8 mouse cellular contexts compared by ENCODE assay signal in the genomic region with DNA sequence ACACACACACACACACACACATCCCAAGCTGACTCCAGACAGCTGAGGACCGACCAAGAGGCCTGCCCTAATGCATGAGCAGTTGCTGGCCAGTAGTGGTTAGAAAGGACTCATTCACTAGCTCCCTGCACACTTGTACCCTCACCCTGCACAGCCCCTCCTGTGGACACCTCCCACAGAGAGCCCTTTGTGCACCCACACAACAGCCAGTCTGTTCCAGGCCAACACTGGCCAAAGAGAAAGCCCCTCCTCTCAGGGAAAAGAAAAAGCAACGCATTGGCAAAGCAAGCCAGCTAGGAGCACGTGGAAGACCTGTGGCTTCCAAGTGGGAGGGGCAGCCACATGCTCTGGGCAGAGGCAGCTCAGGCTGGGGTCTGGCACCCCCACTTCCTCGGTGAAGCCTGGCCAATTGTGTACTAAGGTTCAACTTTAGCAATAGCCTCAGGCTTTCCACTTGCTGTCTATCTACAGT. TPM values are rescaled to one million over a fixed set of nuclear protein-coding genes. Genes with fewer than 3 reads are reported as not detected.
DNase-seq lines count a peak whose midpoint lies in the region; ATAC-seq lines count a peak whose summit lies in the region.

No protein-coding gene starts in this region.

- no peaks in the 10 kb centered on the region for H3K27me3 ChIP-seq in embryonic facial prominence, embryonic 10.5 days (replicated peaks; ENCODE audit: low read depth, poor library complexity, severe bottlenecking)
- H3K27me3 ChIP-seq in intestine, embryonic 14.5 days (replicated peaks; ENCODE audit: control insufficient read depth, insufficient read depth, low read length): no peaks in the 10 kb centered on the region
- no peaks in the 10 kb centered on the region for H3K27me3 ChIP-seq in midbrain, embryonic 11.5 days (ENCODE audit: control insufficient read depth, insufficient read depth, low read length)

- H3K4me3 ChIP-seq in embryonic facial prominence, embryonic 10.5 days: peak overlapping the region; percentile 87
- H3K4me3 ChIP-seq in intestine, embryonic 14.5 days (ENCODE audit: low read depth, low read length): no peak overlapping the region
- H3K4me3 ChIP-seq in midbrain, embryonic 11.5 days (ENCODE audit: low read depth, low read length): no peak overlapping the region

- peak; percentile 12; the same call in 1 of the 2 replicates for ATAC-seq in intestine, embryonic 14.5 days (replicated peaks; ENCODE audit: low FRiP score, low TSS enrichment, low read depth)
- ATAC-seq in midbrain, embryonic 11.5 days (ENCODE audit: low FRiP score): peak; percentile 50
- no peak for ATAC-seq in monocyte, adult 5-6 weeks (replicated peaks; ENCODE audit: insufficient number of reproducible peaks, low FRiP score, low TSS enrichment, poor library complexity, severe bottlenecking)

- H3K4me2 ChIP-seq in intestine, embryonic 14.5 days (ENCODE audit: low read length): no peak overlapping the region
- H3K4me2 ChIP-seq in midbrain, embryonic 11.5 days: no peak overlapping the region

- DNase-seq in adrenal gland, postnatal 25 days: peak; percentile 54
- peak; percentile 44 for DNase-seq in embryonic facial prominence, embryonic 10.5 days (ENCODE audit: low spot score)
- peak; percentile 64 to 75 for DNase-seq in gastrocnemius, postnatal 36 days
- no peak for DNase-seq in intestine, embryonic 14.5 days (ENCODE audit: low spot score)
- DNase-seq in left cerebral cortex, adult 18-20 months (ENCODE audit: low spot score in 2 of 2): peak; percentile 46 to 68
- peak; percentile 85 for DNase-seq in midbrain, embryonic 11.5 days (ENCODE audit: low spot score, missing footprints)
- peak; percentile 77 for DNase-seq in testis, postnatal 14 days (ENCODE audit: low spot score)

- intact Hi-C loops in gastrocnemius, postnatal 36 days (cut with DNase I): no loop called here

- H3K4me1 ChIP-seq in embryonic facial prominence, embryonic 10.5 days: peaks cover 95% of the 10 kb centered on the region
- H3K4me1 ChIP-seq in intestine, embryonic 14.5 days (replicated peaks; ENCODE audit: control insufficient read depth, insufficient read depth, low read length): peaks cover 81% of the 10 kb centered on the region
- H3K4me1 ChIP-seq in midbrain, embryonic 11.5 days (ENCODE audit: control insufficient read depth, insufficient read depth, low read length): peaks cover 72% of the 10 kb centered on the region

- 11% methylated on average over 4 of the region's 4 CpGs for WGBS in embryonic facial prominence, embryonic 10.5 days
- WGBS in intestine, embryonic 14.5 days: 27% methylated on average over 4 of the region's 4 CpGs
- WGBS in midbrain, embryonic 11.5 days: 25% methylated on average over 4 of the region's 4 CpGs

- no peak overlapping the region for H3K9ac ChIP-seq in intestine, embryonic 14.5 days (ENCODE audit: low read length)
- H3K9ac ChIP-seq in midbrain, embryonic 11.5 days (ENCODE audit: low read length): no peak overlapping the region

- peak overlapping the region; percentile 55 for H3K27ac ChIP-seq in embryonic facial prominence, embryonic 10.5 days (replicated peaks)
- peak overlapping the region; percentile 40; the same call in 1 of the 2 replicates for H3K27ac ChIP-seq in intestine, embryonic 14.5 days (ENCODE audit: low read depth)
- no peak overlapping the region for H3K27ac ChIP-seq in midbrain, embryonic 11.5 days (ENCODE audit: low read depth, low read length)

- no peaks in the 10 kb centered on the region for H3K9me3 ChIP-seq in embryonic facial prominence, embryonic 10.5 days
- no peaks in the 10 kb centered on the region for H3K9me3 ChIP-seq in intestine, embryonic 14.5 days (ENCODE audit: control insufficient read depth, low read length)
- no peaks in the 10 kb centered on the region for H3K9me3 ChIP-seq in midbrain, embryonic 11.5 days (ENCODE audit: control insufficient read depth, low read length)

- H3K36me3 ChIP-seq in embryonic facial prominence, embryonic 10.5 days (replicated peaks): peaks cover 93% of the 10 kb centered on the region
- H3K36me3 ChIP-seq in intestine, embryonic 14.5 days (ENCODE audit: control insufficient read depth, insufficient read depth, low read length): peaks cover 85% of the 10 kb centered on the region
- H3K36me3 ChIP-seq in midbrain, embryonic 11.5 days (ENCODE audit: control insufficient read depth, insufficient read depth, low read length): peaks cover 55% of the 10 kb centered on the region

RNA-seq across cellular contexts. Expression of gene Amotl2, which starts 7.6 kb away (rescaled TPM):
- total RNA-seq in adrenal gland, postnatal 25 days (2021): 231 and 242 TPM in 2 replicates
- 61.4 and 64.0 TPM in 2 replicates for polyA plus RNA-seq in embryonic facial prominence, embryonic 10.5 days (2016; fragmentation: Nextera tagmentation; extraction: Ambion mirVana)
- 10 to 100 TPM; 12.0 to 20.5 TPM for total RNA-seq in gastrocnemius, postnatal 36 days (2021)
- 29.3 and 33.6 TPM in 2 replicates for polyA plus RNA-seq in intestine, embryonic 14.5 days (2014; fragmentation: Nextera tagmentation; extraction: Ambion mirVana)
- 10 to 100 TPM; 19.5 to 20.5 TPM for total RNA-seq in left cerebral cortex, adult 18-20 months (2021)
- polyA plus RNA-seq in midbrain, embryonic 11.5 days (2014; fragmentation: Nextera tagmentation; extraction: Ambion mirVana): 47.0 and 58.0 TPM in 2 replicates
- 1.9 TPM in 1 of 3 replicates, not detected in the others for total RNA-seq in monocyte, adult 5-6 weeks (2017)

Comparison
In these comparisons a context has a peak if more than half of its experiments do, and no peak if none do; other contexts are left out.
1. RNA of gene Amotl2, which starts 7.6 kb away (total RNA-seq): 231 to 242 TPM in adrenal gland, postnatal 25 days; 12.0 to 20.5 TPM in gastrocnemius, postnatal 36 days, 19.5 to 20.5 TPM in left cerebral cortex, adult 18-20 months and 1.9 TPM in monocyte, adult 5-6 weeks; every median in the first group is over 10 times any median in the second.